Mouse (Mus musculus) megakaryocyte, embryonic 14.5 days (primary cell): Measurements from ENCODE around the gene Lypd4.

ENCODE experiments used
- FLI1 ChIP-seq: IDR thresholded peaks from 2 replicates; pipeline ENCODE4 v1.6.1; 2012; ENCODE audit warnings: low read length, inconsistent platforms, mixed read lengths
- GATA1 ChIP-seq: IDR thresholded peaks from 3 replicates; pipeline ENCODE4 v1.6.1; 2012; ENCODE audit warnings: mixed read lengths, low read length, inconsistent platforms, borderline replicate concordance

DNA sequence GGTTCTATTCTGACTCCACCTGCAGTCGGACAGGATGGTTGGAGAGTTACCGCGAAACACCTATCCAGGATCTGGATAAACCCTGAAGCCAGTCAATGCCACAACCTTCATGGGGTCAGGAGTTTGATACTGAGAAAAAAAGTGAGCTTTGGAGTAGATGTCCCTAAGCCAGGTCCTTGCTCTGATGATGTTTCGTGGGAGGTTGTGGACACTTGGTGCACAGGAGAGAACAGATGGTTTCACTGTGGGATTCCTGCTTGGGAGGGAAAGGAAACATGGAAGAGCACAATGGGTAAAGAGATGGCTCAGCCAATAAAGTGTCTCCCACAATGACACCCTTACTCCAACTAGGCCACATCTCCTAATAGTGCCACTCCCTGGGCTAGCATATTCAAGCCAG, 42.6 kb downstream of the Lypd4 start:
- TF ChIP-seq GATA1 (no peak), FLI1 (no peak)
